Mouse (Mus musculus) forebrain, embryonic 13.5 days (tissue): Measurements from ENCODE around the gene Tnfrsf18. TPM values are rescaled to one million over a fixed set of nuclear protein-coding genes. Genes with fewer than 3 reads are reported as not detected.

ENCODE experiments used
- ATAC-seq: fragments of 200-750 bp; cut with Nextera tagmentation; 2 replicates; pipeline ENCODE4 v1.8.0; 2017
- H3K27ac ChIP-seq: fragments of 300-500 bp; sonication (generic); 2 replicates; pipeline ENCODE4 v1.5.1; 2015; ENCODE audit warnings: inconsistent platforms, mild to moderate bottlenecking, moderate library complexity
- H3K27me3 ChIP-seq: fragments of 300-500 bp; sonication (generic); 2 replicates; pipeline ENCODE4 v1.6.1; 2015; ENCODE audit warnings: mild to moderate bottlenecking, inconsistent platforms
- H3K36me3 ChIP-seq: fragments of 300-500 bp; sonication (generic); 2 replicates; pipeline ENCODE4 v1.6.1; 2015; ENCODE audit warnings: mild to moderate bottlenecking, inconsistent platforms; ENCODE audit not compliant: poor library complexity, severe bottlenecking
- H3K4me1 ChIP-seq: fragments of 300-500 bp; sonication (generic); 2 replicates; pipeline ENCODE4 v1.6.1; 2015; ENCODE audit warnings: inconsistent platforms
- H3K4me2 ChIP-seq: fragments of 300-500 bp; sonication (generic); 2 replicates; pipeline ENCODE4 v1.6.1; 2015; ENCODE audit warnings: inconsistent platforms, mild to moderate bottlenecking, moderate library complexity
- H3K4me3 ChIP-seq: fragments of 300-500 bp; sonication (generic); 2 replicates; pipeline ENCODE4 v1.5.1; 2015; ENCODE audit warnings: mild to moderate bottlenecking, inconsistent platforms
- H3K9ac ChIP-seq: fragments of 300-500 bp; sonication (generic); 2 replicates; pipeline ENCODE4 v1.6.1; 2015; ENCODE audit warnings: mild to moderate bottlenecking, inconsistent platforms
- H3K9me3 ChIP-seq: fragments of 300-500 bp; sonication (generic); replicated peaks from 2 replicates; pipeline ENCODE4 v1.6.1; 2016; ENCODE audit warnings: inconsistent platforms
- WGBS: fragments of 180-500 bp; shearing (Covaris S2); methylation state at CpG from one replicate; pipeline ENCODE4 v1.1.7; 2015; 5-methylcytosine and 5-hydroxymethylcytosine counted together
- polyA plus RNA-seq: library from polyadenylated mRNA; unstranded; fragments of >200 nt; fragmentation: Nextera tagmentation; extraction: Ambion mirVana; gene quantifications from 2 replicates; pipeline ENCODE4 v1.2.1, GENCODE M21; 2015

The Tnfrsf18 gene
- polyA plus RNA-seq, 1 experiment from 2014 or later, result 0.83 TPM

GRCm38 (mm10) chr4:156034301-156034700 lies 8.3 kb downstream of the Tnfrsf18 start:
- 47% methylated on average over 4 of the region's 4 CpGs for WGBS
- Histone ChIP-seq H3K4me1 (peaks cover 29% of the 10 kb centered on the region), H3K9ac (no peak overlapping the region), H3K4me3 (no peak overlapping the region), H3K36me3 (no peaks in the 10 kb centered on the region), H3K27ac (no peak overlapping the region), H3K4me2 (no peak overlapping the region), H3K27me3 (peaks cover 26% of the 10 kb centered on the region), H3K9me3 (no peaks in the 10 kb centered on the region)
- no peak for ATAC-seq

- WGBS, result 3% methylated on average over 24 of the region's 25 CpGs
- Histone ChIP-seq H3K4me1 (peaks cover 29% of the 10 kb centered on the region), H3K27ac (no peak overlapping the region), H3K4me2 (peak overlapping the region; percentile 53), H3K27me3 (peaks cover 26% of the 10 kb centered on the region), H3K9ac (peak overlapping the region; percentile 30; the same call in 1 of the 2 replicates), H3K4me3 (peak overlapping the region; percentile 21), H3K36me3 (no peaks in the 10 kb centered on the region), H3K9me3 (no peaks in the 10 kb centered on the region)
- ATAC-seq, result no peak
These were observed 8.9 kb downstream of the Tnfrsf18 start for GRCm38 (mm10) chr4:156034901-156035300.

GRCm38 (mm10) chr4:156044754-156045153 lies 18.8 kb downstream of the Tnfrsf18 start:
- no peaks in the 10 kb centered on the region for H3K27me3 ChIP-seq
- H3K9me3 ChIP-seq, result no peaks in the 10 kb centered on the region
- H3K4me3 ChIP-seq, result no peak overlapping the region
- no peak for ATAC-seq
- H3K4me1 ChIP-seq, result no peaks in the 10 kb centered on the region
- no peak overlapping the region for H3K27ac ChIP-seq
- no peaks in the 10 kb centered on the region for H3K36me3 ChIP-seq
- H3K4me2 ChIP-seq, result no peak overlapping the region
- 78% methylated on average over 5 of the region's 5 CpGs for WGBS
- no peak overlapping the region for H3K9ac ChIP-seq

GRCm38 (mm10) chr4:156049779-156050178 lies 23.8 kb downstream of the Tnfrsf18 start:
- Histone ChIP-seq H3K36me3 (no peaks in the 10 kb centered on the region), H3K4me2 (no peak overlapping the region), H3K27ac (no peak overlapping the region), H3K27me3 (no peaks in the 10 kb centered on the region), H3K9me3 (no peaks in the 10 kb centered on the region), H3K9ac (no peak overlapping the region), H3K4me1 (no peaks in the 10 kb centered on the region), H3K4me3 (no peak overlapping the region)
- ATAC-seq, result no peak
- 76% methylated on average over 3 of the region's 3 CpGs for WGBS

GRCm38 (mm10) chr4:156050391-156050980 lies 24.5 kb downstream of the Tnfrsf18 start:
- H3K27ac ChIP-seq, result no peak overlapping the region
- H3K4me2 ChIP-seq, result no peak overlapping the region
- H3K36me3 ChIP-seq, result no peaks in the 10 kb centered on the region
- no peaks in the 10 kb centered on the region for H3K4me1 ChIP-seq
- no peak for ATAC-seq
- no peaks in the 10 kb centered on the region for H3K9me3 ChIP-seq
- 75% methylated on average over 6 of the region's 6 CpGs for WGBS
- H3K9ac ChIP-seq, result no peak overlapping the region
- H3K4me3 ChIP-seq, result no peak overlapping the region
- H3K27me3 ChIP-seq, result no peaks in the 10 kb centered on the region

- Histone ChIP-seq H3K27me3 (0 out of 2 replicates have a peak, but pooled peaks cover 2% of the 10 kb centered on the region), H3K4me1 (no peaks in the 10 kb centered on the region), H3K36me3 (no peaks in the 10 kb centered on the region), H3K4me2 (no peak overlapping the region), H3K4me3 (no peak overlapping the region), H3K27ac (no peak overlapping the region), H3K9ac (no peak overlapping the region), H3K9me3 (no peaks in the 10 kb centered on the region)
- WGBS, result 79% methylated on average over 4 of the region's 4 CpGs
- no peak for ATAC-seq
These were observed 27.1 kb downstream of the Tnfrsf18 start for GRCm38 (mm10) chr4:156053113-156053512.

- H3K27ac ChIP-seq, result no peak overlapping the region
- no peak for ATAC-seq
- 0 out of 2 replicates have a peak, but pooled peaks cover 2% of the 10 kb centered on the region for H3K27me3 ChIP-seq
- no peak overlapping the region for H3K4me2 ChIP-seq
- 88% methylated on average over 4 of the region's 4 CpGs for WGBS
- no peak overlapping the region for H3K4me3 ChIP-seq
- H3K4me1 ChIP-seq, result no peaks in the 10 kb centered on the region
- H3K9ac ChIP-seq, result no peak overlapping the region
- no peaks in the 10 kb centered on the region for H3K36me3 ChIP-seq
- no peaks in the 10 kb centered on the region for H3K9me3 ChIP-seq
These were observed 28.2 kb downstream of the Tnfrsf18 start for GRCm38 (mm10) chr4:156054130-156054529.

- ATAC-seq, result no peak
- H3K4me3 ChIP-seq, result no peak overlapping the region
- H3K27me3 ChIP-seq, result 0 out of 2 replicates have a peak, but pooled peaks cover 2% of the 10 kb centered on the region
- no peak overlapping the region for H3K27ac ChIP-seq
- H3K4me2 ChIP-seq, result no peak overlapping the region
- H3K9me3 ChIP-seq, result no peaks in the 10 kb centered on the region
- H3K36me3 ChIP-seq, result no peaks in the 10 kb centered on the region
- no peak overlapping the region for H3K9ac ChIP-seq
- 91% methylated on average over 6 of the region's 6 CpGs for WGBS
- no peaks in the 10 kb centered on the region for H3K4me1 ChIP-seq
These were observed 28.6 kb downstream of the Tnfrsf18 start for GRCm38 (mm10) chr4:156054606-156055005.

- no peak overlapping the region for H3K27ac ChIP-seq
- H3K36me3 ChIP-seq, result no peaks in the 10 kb centered on the region
- H3K4me3 ChIP-seq, result no peak overlapping the region
- 0 out of 2 replicates have a peak, but pooled peaks cover 2% of the 10 kb centered on the region for H3K27me3 ChIP-seq
- no peaks in the 10 kb centered on the region for H3K9me3 ChIP-seq
- no peak overlapping the region for H3K9ac ChIP-seq
- 90% methylated on average over 5 of the region's 5 CpGs for WGBS
- H3K4me2 ChIP-seq, result no peak overlapping the region
- ATAC-seq, result no peak
- no peaks in the 10 kb centered on the region for H3K4me1 ChIP-seq
These were observed 29.2 kb downstream of the Tnfrsf18 start for GRCm38 (mm10) chr4:156055173-156055572.

GRCm38 (mm10) chr4:156057702-156058101 lies 31.7 kb downstream of the Tnfrsf18 start:
- WGBS, result 78% methylated on average over 10 of the region's 10 CpGs
- Histone ChIP-seq H3K4me1 (no peaks in the 10 kb centered on the region), H3K36me3 (no peaks in the 10 kb centered on the region), H3K4me3 (no peak overlapping the region), H3K4me2 (no peak overlapping the region), H3K9ac (no peak overlapping the region), H3K9me3 (no peaks in the 10 kb centered on the region), H3K27me3 (0 out of 2 replicates have a peak, but pooled peaks cover 2% of the 10 kb centered on the region), H3K27ac (no peak overlapping the region)
- no peak for ATAC-seq

GRCm38 (mm10) chr4:156058826-156059225 lies 32.9 kb downstream of the Tnfrsf18 start:
- no peak overlapping the region for H3K4me3 ChIP-seq
- ATAC-seq, result no peak
- no peaks in the 10 kb centered on the region for H3K36me3 ChIP-seq
- 0 out of 2 replicates have a peak, but pooled peaks cover 2% of the 10 kb centered on the region for H3K27me3 ChIP-seq
- 82% methylated on average over 9 of the region's 9 CpGs for WGBS
- no peaks in the 10 kb centered on the region for H3K9me3 ChIP-seq
- H3K4me2 ChIP-seq, result no peak overlapping the region
- H3K27ac ChIP-seq, result no peak overlapping the region
- no peak overlapping the region for H3K9ac ChIP-seq
- H3K4me1 ChIP-seq, result peaks cover 2% of the 10 kb centered on the region

GRCm38 (mm10) chr4:156059261-156059660 lies 33.3 kb downstream of the Tnfrsf18 start, which contains the start of gene Ttll10:
Ttll10 (minus strand) TSS chr4:156059414.
- Histone ChIP-seq H3K9me3 (no peaks in the 10 kb centered on the region), H3K9ac (no peak within 1 kb of the TSS), H3K4me2 (no peak within 1 kb of the TSS), H3K36me3 (no peaks in the 10 kb centered on the region), H3K4me3 (no peak within 1 kb of the TSS), H3K27ac (no peak within 1 kb of the TSS), H3K27me3 (0 out of 2 replicates have a peak, but pooled peaks cover 2% of the 10 kb centered on the region), H3K4me1 (peaks cover 7% of the 10 kb centered on the region)
- ATAC-seq, result no peak
- 61% methylated on average over 5 of the region's 5 CpGs for WGBS

- Histone ChIP-seq H3K4me1 (peaks cover 8% of the 10 kb centered on the region), H3K36me3 (no peaks in the 10 kb centered on the region), H3K9me3 (no peaks in the 10 kb centered on the region), H3K4me2 (no peak overlapping the region), H3K4me3 (no peak overlapping the region), H3K27ac (no peak overlapping the region), H3K27me3 (0 out of 2 replicates have a peak, but pooled peaks cover 2% of the 10 kb centered on the region), H3K9ac (no peak overlapping the region)
- no peak for ATAC-seq
- 49% methylated on average over 10 of the region's 10 CpGs for WGBS
These were observed 33.7 kb downstream of the Tnfrsf18 start for GRCm38 (mm10) chr4:156059713-156060112.
